Mouse (Mus musculus) spleen, postnatal 14 days (tissue): ENCODE results near the gene Bach2.
A peak's percentile ranks its signal among the peaks of the same experiment; 100 is the strongest.

ENCODE experiments used
- DNase-seq, 2 experiments: peaks; one replicate each; pipeline ENCODE4 v3.0.0; 2021 to 2022; ENCODE audit warnings: low spot score in 2 of 2

Gene Bach2

DNA sequence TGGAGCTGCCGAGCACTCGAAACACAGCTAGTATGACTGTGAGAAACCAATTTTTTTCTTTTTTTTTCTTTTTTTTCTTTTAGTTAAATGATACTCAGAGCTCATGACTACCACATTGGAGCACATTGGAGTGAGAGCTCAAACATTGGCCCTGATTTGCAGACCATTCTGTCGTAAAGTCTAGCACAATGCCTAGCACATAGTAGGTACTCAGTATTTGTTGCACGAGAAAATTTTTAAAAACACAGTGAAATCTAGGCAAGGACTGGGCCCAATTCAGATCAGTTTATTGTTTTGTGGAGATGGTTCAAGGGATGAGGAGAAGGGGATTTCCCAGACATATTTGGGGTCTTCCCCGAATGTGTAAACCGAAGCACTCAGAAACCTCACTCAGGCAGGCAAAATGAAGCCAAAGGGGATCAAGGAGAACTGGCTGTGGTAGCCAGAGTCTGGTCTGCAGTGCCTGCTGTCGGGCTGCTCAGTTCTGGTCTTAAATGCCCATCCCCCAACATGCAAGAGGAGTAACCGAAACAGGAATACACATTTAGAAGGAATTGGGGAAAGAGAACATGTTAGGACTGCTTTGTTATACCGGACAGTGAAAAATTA is 287.7 kb downstream of the Bach2 start:
- DNase-seq = no peak

DNA sequence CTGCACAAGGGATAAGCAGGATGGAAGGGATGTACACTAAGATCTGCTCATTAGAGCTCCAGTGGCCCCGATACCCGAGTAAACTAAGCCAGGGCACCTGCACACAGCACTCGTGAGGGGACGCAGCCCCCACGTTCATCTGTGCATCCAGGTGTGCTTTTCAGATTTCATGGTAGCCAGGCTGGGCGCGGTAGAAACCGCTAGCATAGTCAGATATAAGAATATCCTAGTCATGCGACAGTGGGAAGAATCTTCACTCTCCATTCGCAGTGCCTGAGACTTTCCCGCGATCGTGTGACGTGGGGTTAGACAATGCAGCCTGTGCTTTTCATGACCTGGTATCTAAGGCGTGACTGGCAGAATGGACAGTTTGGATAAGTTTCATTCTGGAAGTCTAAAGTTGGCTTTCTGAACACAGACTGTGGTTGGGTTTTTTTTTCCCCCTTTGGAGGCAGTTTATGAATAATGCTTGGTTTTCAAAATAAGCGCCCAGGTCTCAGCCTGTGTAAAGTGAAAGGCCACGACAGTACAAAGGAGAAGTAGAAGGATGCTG is 290.9 kb downstream of the Bach2 start:
- DNase-seq = no peak

DNA sequence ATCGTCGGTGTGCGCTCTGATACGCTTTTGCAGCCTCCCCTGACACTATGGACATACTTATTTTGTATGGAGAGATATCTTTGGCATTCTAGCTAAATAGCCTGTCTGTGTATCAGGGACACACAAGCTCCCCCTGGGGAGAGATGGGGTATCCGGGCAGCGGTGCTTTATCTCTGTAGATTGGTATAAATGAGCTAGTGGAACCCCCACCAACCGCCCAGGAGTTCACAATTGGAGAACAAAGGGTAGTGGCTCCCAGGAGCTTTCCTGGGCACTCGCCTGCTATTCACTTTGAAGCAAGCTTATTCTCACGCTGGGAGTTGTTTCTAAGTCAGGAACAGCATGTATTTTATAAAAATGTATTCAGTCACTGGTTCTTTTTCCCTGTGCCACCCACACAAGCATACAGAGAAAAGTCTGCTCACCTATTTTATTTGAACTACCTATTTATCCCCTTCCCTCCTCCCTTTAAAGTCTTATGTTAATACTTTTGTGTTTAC is 291.9 kb downstream of the Bach2 start:
- DNase-seq = no peak

DNA sequence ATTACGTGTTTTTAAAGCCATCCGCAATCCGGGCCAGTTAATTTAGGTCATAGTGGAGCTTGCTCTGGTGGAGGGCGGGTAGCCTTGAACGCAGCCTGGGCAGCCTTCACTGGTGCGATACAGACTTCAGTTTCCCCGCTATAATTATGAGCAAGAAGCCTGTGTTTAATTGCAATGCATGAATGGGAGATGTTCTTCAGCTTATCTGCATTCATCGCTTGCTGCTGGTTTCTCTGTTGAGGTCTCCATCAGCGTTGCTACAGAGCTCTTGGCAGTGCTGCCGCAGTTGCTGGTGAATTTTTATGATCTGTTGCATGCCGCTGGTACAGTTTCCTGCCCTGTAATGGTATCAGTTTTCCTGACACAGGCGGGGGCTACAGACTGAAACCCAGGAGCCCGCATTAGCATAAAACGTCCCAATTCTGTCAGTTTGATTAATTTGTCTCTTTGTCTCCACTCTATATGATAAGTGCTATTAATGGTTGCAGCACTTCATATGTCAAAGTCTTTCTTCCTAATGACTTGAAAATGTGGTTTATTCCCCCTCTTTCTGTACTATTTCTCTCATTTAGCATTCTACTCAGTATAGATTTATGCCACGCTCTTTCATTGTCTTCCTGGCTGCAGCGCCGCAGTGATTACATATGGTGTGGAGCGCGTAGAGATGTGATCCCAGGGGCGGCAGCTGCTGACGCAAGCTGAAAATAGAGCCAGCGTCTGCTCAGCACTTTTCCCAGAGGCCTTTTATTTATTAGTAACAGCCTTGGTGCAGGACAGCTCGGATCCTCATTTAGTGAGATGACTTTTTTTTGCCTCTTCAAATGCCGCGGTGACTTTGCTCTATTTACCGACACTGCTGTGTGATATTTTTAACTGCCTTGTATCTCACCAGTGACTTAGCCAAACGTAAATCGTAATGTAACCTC is 292.6 kb downstream of the Bach2 start:
- DNase-seq = no peak

DNA sequence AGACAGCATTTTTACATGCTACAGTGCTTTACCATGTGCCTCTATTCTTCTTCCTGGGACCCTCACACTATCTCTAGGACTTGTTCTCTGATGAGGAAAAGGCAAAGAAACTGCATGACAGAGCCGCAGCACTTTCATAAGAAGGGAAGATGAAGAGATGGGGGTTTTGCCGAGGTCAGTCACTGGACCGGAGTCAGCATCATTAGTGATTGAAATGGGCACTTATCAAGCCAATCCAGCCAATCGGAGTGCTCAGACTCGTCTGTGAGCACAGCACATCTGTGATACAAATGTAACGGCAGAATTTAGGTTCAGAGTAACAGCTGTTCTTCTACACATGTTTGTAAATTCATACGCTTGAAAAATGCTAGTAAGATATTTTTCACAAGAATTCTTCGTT is 293.5 kb downstream of the Bach2 start:
- no peak for DNase-seq

DNA sequence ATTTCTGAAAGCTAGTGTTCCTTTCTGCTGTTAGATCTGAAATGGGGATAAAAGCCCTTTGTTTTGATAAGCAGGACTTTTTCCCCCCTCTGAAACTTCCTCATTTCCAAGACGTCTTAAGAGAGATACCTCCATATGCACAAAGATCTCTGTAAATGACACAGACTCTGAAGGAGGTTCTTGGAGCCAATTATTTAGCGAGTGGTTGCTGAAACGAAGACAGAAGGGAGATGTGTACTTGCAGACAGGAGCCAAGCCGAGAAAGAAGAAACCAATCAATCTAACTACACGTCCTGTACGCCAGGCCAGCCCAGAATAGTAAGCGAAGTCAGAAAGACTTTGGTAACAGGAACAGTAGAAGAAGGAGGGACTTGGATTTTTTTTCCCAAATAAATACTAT is 295.1 kb downstream of the Bach2 start:
- no peak for DNase-seq

DNA sequence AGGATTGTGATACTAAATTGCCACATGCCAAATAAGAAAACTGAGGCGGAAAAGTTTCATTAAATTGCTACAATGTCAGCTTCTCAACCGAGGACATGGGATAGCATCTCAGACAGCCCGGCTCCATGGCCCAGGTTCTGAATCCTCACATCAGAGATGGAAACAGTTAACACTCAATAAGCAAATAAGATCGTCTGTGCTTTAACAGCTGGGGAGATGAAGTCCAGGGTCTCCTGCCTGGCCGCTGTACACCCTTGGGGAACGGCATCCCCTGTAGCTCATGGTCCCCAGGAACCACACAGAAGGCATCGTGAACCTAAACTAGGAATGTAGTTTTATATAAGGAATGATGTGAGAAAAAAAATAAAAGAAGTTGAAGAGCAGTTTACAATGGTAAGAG is 297.0 kb downstream of the Bach2 start:
- no peak for DNase-seq

- no peak for DNase-seq
Observed at GRCm38 (mm10) chr4:32536870-32537508, 298.4 kb downstream of the Bach2 start.

DNA sequence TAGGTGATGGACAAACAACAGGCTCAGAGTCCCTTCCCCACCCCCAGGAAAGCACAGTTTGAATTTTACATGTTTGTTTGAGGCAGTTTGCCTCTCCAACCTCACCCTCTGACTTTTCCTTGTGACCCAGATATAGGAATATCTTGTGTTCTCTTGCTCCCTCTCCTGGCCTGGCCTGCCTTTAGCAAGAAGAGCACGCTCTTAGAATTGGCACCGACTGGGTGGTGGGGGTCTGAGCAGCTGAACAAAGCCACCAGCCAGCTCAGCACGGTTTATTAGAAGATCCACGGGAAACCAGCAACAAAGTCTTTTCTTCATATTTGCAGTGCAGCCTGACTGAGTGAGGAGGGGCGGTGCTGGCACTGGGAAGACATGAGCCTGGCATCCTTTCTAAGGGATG is 299.5 kb downstream of the Bach2 start:
- no peak for DNase-seq

DNA sequence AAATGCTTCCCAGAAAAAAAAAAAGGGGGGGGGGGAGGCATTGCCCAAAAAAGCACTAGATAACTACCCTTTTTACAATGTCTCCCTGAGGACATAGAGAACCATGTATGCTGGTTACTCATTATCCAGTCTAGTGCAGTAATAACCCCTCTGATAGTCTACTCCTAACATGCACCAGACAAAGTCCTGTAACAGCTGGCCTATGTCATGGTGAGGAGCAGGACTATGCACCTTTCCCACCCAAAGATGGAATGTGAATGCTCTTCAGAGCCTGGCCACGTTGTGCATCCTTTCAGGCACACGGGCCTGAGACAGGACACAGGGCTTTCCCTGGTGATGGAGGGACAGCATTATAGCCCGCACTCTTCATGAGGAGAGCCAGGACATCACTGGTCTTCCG is 299.9 kb downstream of the Bach2 start:
- DNase-seq = no peak

DNA sequence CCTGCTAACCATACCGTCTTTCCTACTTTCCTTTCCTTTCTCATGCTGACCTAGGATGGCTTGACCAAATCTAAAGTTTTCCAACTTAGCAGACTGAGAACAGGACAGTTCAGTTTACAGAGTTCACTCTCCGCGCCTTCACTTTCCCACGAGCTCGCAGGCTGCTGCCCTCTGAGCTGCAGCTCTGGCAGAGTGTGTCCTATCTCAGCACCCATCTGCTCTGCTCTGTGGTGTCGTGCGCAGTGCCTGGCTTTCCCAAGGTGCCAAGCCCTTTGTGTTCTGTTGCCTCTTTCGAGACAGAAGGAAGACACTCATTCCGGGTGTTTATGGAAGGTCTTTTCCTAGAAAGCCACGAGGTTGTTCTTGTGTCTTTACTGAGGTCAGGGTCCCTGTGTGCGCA is 300.4 kb downstream of the Bach2 start:
- DNase-seq = no peak

DNA sequence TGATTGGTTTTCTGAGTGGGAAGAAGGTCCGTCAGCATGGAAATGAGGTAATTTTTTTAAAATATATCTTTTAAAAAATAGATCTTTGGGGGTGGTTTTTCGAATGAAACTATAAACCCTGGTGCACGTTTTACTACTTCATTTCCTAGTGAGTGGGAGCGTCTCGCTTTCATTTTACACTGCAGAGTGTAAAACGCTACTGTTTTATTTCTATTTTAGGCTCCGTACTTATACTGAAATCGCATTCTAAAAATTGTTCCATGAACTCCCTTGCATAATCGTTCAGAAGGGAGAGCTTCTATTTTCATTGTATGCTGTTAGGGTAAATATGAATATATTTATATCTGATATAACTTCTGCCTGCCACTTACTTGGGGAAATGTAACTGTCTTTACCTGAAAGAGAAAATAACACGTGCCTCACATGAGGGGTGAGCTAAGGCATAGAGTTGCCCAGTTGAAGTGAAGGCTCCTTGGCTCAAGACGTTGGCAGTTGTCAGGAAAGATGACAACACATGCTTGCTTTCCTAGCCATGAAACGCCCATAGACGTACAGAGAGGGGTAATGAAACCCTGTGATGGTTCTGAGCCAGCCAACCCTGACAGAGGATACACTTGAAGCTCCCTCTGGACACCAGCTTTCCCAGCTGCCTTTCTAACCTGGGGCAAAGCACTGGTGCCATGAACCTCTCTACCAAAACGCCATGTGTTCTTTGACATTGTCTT is 306.4 kb downstream of the Bach2 start:
- DNase-seq = no peak

DNA sequence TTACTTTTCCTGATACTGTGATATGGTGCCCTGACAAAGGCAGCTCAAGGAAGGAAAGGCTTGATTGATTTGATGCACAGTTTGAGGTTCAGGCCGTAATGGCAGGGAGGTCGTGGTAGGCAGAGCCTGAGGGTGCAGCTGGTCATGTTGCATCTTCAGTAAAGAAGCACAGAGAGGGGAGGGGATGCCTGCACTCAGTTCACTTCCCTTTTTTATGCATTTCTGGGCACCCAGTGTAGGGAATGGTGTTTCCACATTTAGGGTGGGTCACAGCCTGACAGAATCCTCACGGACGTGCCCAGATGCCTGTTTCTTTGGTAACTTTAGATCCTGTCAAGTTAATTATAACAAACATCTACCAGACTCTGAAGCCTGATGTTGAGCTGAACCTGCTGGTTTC is 306.9 kb downstream of the Bach2 start:
- no peak for DNase-seq

DNA sequence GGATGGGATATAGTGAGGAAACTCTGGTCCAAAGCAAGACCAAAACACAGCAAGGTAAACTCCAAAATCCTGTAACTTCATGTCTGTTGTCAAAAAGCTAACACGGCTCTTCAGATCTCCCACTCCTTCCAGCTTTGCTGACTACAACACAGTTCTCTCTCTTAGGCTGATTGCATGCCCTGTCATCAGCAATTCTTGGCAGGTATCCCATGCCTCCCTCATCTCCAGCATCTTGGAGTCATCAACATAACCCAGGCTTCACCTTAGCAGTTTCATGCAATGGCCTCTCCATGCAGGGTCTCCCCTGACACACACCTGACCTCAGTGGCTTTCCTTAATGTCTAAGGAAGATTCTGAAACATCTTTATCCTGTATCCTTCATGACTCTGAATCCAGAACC is 310.5 kb downstream of the Bach2 start:
- no peak for DNase-seq

- DNase-seq = no peak
Observed at GRCm38 (mm10) chr4:32551337-32551736, 312.7 kb downstream of the Bach2 start.

GRCm38 (mm10) chr4:32555506-32555905 is 316.9 kb downstream of the Bach2 start:
- no peak for DNase-seq

- DNase-seq = peak in 1 of 2 experiments; percentile 23
Observed at GRCm38 (mm10) chr4:32560246-32560645, 321.6 kb downstream of the Bach2 start.

DNA sequence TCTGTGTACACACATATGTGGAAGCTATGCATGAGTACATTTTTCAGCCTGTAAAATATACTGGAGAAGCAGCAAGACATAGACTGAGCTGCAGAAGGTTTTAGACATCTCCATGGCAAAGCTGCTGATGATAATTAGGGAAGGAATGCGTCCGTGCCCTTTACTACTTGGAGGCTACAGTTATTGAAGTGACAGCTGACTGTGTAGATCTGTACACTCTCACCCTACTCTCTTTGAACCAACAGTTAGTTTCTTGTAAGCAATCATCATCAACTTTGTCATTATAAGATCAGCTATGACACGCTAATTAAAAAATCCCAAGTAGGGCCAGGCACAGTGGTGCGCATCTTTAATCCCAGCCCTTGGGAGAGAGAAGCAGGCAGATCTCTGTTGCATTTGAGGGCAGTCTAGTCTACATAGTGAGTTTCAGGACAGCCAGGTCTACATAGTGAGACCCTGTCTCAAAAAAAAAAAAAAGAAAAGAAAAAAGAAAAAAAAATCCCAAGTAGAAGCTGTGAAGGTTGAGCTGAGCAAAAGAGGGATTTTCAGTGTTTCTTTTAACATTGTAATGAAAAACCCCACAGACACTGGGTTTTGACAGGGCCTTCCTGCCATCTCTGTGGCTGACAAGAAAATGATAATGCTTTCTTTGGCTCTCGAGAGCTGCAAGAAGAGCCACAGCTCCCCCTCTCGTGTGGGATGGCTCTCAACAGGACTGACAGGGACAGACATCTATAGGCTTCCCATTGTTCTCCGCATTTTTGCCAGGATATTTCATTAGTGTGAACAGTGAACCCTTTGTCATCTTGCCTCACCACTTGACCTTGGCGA is 322.3 kb downstream of the Bach2 start:
- no peak for DNase-seq

DNA sequence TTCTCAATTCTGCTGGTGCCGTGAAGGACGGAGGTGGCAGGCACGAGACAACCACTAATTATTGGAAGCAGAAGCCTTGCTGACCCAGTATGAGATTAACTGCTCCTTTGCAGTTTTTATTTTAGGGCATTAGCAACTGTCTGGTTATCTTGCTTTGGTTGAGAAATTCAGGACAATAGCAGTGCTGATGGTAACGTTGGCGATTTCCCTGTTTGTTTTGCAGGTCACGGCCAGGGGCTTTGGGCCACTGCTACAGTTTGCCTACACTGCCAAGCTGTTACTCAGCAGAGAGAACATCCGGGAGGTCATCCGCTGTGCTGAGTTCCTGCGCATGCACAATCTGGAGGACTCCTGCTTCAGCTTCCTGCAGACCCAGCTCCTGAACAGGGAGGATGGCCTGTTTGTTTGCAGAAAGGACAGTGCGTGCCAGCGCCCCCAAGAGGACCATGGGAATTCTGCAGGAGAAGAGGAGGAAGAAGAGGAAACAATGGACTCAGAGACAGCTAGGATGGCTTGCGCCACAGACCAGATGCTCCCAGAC is 323.0 kb downstream of the Bach2 start:
- DNase-seq = no peak

DNA sequence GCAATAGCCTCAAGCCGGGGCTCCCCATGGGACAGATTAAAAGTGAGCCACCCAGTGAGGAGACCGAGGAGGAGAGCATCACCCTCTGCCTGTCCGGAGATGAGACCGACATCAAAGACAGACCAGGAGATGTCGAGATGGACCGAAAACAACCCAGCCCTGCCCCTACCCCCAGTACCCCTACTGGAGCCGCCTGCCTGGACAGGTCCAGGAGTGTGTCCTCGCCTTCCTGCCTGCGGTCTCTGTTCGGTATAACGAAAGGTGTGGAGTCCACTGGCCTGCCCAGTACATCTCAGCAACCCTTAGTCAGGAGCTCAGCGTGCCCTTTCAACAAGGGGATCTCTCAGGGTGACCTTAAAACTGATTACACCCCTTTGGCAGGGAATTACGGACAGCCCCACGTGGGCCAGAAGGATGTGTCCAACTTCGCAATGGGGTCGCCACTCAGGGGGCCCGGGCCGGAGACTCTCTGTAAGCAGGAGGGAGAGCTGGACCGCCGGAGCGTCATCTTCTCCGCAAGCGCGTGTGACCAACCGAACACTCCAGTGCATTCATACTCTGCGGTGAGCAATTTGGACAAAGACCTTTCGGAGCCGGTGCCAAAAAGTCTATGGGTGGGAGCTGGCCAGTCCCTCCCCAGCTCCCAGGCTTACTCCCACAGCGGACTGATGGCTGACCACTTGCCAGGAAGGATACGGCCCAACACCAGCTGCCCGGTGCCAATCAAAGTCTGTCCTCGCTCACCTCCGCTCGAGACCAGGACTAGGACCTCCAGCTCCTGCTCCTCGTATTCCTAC is 323.9 kb downstream of the Bach2 start:
- no peak for DNase-seq
